Mouse (Mus musculus) ES-E14 (cell line): ENCODE data around the gene Haghl. TPM values are rescaled to one million over a fixed set of nuclear protein-coding genes. Genes with fewer than 3 reads are reported as not detected.

ENCODE experiments used
- DNase-seq: peaks from one replicate; pipeline ENCODE4 v3.0.0-alpha.2; 2013; ENCODE audit warnings: low read depth, low spot score
- H3K27ac ChIP-seq: 2 replicates; pipeline ENCODE4 v1.5.1; 2012; ENCODE audit warnings: low read depth, mild to moderate bottlenecking, low read length, moderate library complexity, mixed read lengths; ENCODE audit not compliant: poor library complexity, insufficient read depth, severe bottlenecking
- H3K36me3 ChIP-seq: 2 replicates; pipeline ENCODE4 v1.6.1; 2012; ENCODE audit warnings: mild to moderate bottlenecking, low read length, moderate library complexity, mixed read lengths; ENCODE audit not compliant: control insufficient read depth, poor library complexity, insufficient read depth, severe bottlenecking
- H3K4me1 ChIP-seq, 2 experiments: fragments of 150-350 bp in 1 of 2; sonication (generic) in 1 of 2; 2 replicates each; pipeline ENCODE4 v1.6.1; 2012; ENCODE audit warnings: low read length in 2 of 2, mild to moderate bottlenecking in 1 of 2, mixed read lengths in 1 of 2; ENCODE audit not compliant: control insufficient read depth in 2 of 2, insufficient read depth in 2 of 2, poor library complexity in 1 of 2
- H3K4me3 ChIP-seq, 2 experiments: fragments of 150-350 bp in 1 of 2; sonication (generic) in 1 of 2; 2 replicates each; pipeline ENCODE4 v1.5.1; 2012; ENCODE audit warnings: low read length in 2 of 2, low read depth in 1 of 2, mild to moderate bottlenecking in 1 of 2, mixed read lengths in 1 of 2; ENCODE audit not compliant: insufficient read depth in 1 of 2, poor library complexity in 1 of 2, severe bottlenecking in 1 of 2
- H3K9ac ChIP-seq: 2 replicates; pipeline ENCODE4 v1.6.1; 2012; ENCODE audit warnings: low read depth, mild to moderate bottlenecking, low read length, mixed read lengths; ENCODE audit not compliant: poor library complexity, insufficient read depth, severe bottlenecking
- H3K9me3 ChIP-seq: fragments of 150-350 bp; sonication (generic); 2 replicates; pipeline ENCODE4 v1.6.1; 2012; ENCODE audit warnings: low read depth, mild to moderate bottlenecking, low read length; ENCODE audit not compliant: control insufficient read depth, insufficient read depth
- CHD2 ChIP-seq: IDR thresholded peaks from 2 replicates; pipeline ENCODE4 v1.6.1; 2014; ENCODE audit warnings: mild to moderate bottlenecking, low read depth, low read length, inconsistent platforms
- HCFC1 ChIP-seq: IDR thresholded peaks from 2 replicates; pipeline ENCODE4 v1.6.1; 2012; ENCODE audit warnings: low read length, inconsistent platforms, borderline replicate concordance; ENCODE audit not compliant: insufficient read depth
- MAFK ChIP-seq: IDR thresholded peaks from 2 replicates; pipeline ENCODE4 v1.6.1; 2014; ENCODE audit warnings: mild to moderate bottlenecking, low read depth, low read length, inconsistent platforms; ENCODE audit not compliant: insufficient read depth
- ZC3H11A ChIP-seq: IDR thresholded peaks from 2 replicates; pipeline ENCODE4 v1.6.1; 2012; ENCODE audit warnings: low read depth, mild to moderate bottlenecking, inconsistent platforms, low read length, borderline replicate concordance
- ZNF384 ChIP-seq: IDR thresholded peaks from 2 replicates; pipeline ENCODE4 v1.6.1; 2012; ENCODE audit warnings: low read depth, low read length, inconsistent platforms
- in situ Hi-C, 2 experiments: fragments of 600-800 bp; cut with MboI; formaldehyde crosslinking; loops; one replicate each; pipeline ENCODE4 v1.15.1; 2025; ENCODE audit warnings: low sequenced_read_pairs in 2 of 2, inconsistent platforms in 1 of 2; ENCODE audit not compliant: unreplicated experiment in 2 of 2
- total RNA-seq: library from RNA; depleted of rRNA; stranded (reverse); fragments of 300-350 nt; gene quantifications from 2 replicates; pipeline ENCODE4 v1.2.3, GENCODE M21; 2012; rRNA removed

Gene Haghl
- 14.5 and 29.5 TPM in 2 replicates for total RNA-seq

DNA sequence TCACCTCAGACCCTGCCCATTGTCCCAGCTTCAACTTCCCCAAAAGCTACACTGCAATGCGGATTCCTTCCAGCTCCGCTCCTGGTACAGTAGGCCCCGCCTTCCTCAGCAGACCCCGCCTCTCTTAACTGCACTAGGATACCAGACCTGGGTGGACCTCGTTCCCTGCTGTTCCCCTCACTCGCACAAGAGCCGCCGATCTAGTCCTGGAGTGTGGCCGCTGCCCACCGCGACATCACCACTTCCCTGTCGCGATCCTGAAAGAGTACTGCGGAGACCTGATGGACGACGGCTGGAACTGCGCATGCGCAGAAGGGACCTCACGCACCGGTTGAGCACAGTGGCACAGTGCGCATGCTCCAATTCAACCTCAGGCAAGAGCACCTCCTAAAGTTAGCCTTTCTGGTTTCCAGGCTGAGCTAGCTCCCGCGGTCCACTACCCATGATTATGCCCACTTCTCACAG, at the start of gene Haghl:
Gene Haghl (minus strand): TSS at position 393 of the 465 bp plus-strand sequence.
- H3K4me3 ChIP-seq = peak within 1 kb of the TSS; percentile 73 to 89
- DNase-seq = peak; percentile 96
- H3K36me3 ChIP-seq = peaks cover 26% of the 10 kb centered on the region
- no peak for TF ChIP-seq ZC3H11A
- no peak; the same call in 1 of the 2 replicates for TF ChIP-seq HCFC1
- no peak for TF ChIP-seq MAFK
- no peak for TF ChIP-seq ZNF384
- TF ChIP-seq CHD2 = no peak
- in situ Hi-C loops = no loop called here
- H3K9ac ChIP-seq = peak within 1 kb of the TSS; percentile 81
- H3K9me3 ChIP-seq = no peaks in the 10 kb centered on the region
- H3K27ac ChIP-seq = peak within 1 kb of the TSS; percentile 61
- peaks cover 3 to 5% of the 10 kb centered on the region in 2 experiments; a peak in 1 of 4 replicates for H3K4me1 ChIP-seq

DNA sequence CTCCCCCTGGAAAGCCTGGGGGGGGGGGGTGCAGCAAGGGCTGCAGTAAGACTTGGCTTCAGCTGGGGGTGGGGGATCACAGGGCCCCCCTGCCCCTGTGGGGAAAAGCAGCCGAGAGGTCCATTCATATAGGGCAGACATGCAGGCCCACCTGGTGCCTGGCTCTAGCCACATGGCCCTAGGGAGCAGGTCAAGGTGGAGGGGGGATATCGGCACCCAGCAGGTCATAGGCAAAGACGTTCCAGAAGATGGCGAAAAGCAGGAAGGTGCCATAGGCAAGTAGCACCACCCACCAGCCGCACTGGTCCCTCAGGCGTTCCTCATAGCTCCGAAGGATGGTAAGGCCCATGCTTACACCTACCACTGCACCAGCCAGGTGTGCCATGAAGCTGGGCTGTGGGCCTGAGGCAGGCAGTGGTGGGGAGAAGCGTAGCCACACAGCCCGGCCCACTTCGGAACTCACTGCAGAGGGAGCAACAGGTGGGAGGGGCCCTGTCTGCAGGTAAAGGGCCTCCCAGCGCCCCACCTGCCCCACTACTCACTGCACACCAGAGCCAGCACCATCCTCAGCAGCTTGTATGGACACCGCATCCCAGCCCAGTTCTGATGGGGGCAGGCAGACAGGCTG, 49.2 kb upstream of the Haghl start:
- no peak for TF ChIP-seq ZNF384
- TF ChIP-seq CHD2 = no peak
- no peak for TF ChIP-seq ZC3H11A
- TF ChIP-seq MAFK = no peak
- TF ChIP-seq HCFC1 = no peak
- no peak overlapping the region for H3K27ac ChIP-seq
- DNase-seq = no peak
- no peak overlapping the region for H3K4me3 ChIP-seq
- H3K4me1 ChIP-seq = peaks cover 2 to 26% of the 10 kb centered on the region in 2 experiments; a peak in 1 of 4 replicates
- peaks cover 50% of the 10 kb centered on the region for H3K36me3 ChIP-seq
- in situ Hi-C loops = no loop called here
- H3K9me3 ChIP-seq = no peaks in the 10 kb centered on the region
- H3K9ac ChIP-seq = no peak overlapping the region

DNA sequence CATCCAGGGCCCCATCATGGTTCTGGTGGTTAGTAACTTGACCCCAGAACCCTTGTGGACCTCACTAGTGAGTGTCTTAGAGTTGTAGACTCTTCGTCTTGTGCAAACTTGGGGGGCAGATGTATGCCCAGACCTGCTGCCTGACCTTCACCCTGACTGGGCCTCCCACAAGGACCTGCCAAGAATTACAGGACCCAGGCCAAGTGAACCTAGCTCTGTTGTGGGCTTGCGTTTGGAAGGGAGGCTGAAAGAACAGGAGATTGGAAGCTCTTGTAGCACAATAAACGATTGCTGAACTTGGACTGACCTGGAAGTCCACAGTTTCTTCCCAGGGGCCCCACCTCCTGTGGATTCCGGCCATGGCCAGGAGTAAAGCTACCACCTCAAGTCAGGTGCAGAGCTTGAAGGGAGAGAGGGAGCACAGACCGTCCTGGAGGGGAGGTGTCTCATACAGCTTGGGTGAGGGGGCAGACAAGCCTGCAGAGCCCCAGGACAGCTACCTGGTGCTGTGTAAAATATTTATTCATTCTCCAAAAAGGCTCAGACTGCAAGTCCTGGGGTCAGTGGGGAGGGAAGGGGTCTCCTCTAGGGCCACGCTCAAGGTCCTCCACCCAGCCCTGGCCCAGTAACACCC, 48.6 kb upstream of the Haghl start:
- Histone ChIP-seq H3K4me1 (peaks cover 2 to 26% of the 10 kb centered on the region in 2 experiments; a peak in 1 of 4 replicates), H3K27ac (no peak overlapping the region), H3K9me3 (no peaks in the 10 kb centered on the region), H3K9ac (peak overlapping the region; percentile 91), H3K4me3 (peak overlapping the region; percentile 83 to 97), H3K36me3 (peaks cover 46% of the 10 kb centered on the region)
- DNase-seq = no peak
- TF ChIP-seq CHD2 (no peak), MAFK (no peak), ZNF384 (no peak), ZC3H11A (no peak), HCFC1 (no peak)
- in situ Hi-C loops = no loop called here

DNA sequence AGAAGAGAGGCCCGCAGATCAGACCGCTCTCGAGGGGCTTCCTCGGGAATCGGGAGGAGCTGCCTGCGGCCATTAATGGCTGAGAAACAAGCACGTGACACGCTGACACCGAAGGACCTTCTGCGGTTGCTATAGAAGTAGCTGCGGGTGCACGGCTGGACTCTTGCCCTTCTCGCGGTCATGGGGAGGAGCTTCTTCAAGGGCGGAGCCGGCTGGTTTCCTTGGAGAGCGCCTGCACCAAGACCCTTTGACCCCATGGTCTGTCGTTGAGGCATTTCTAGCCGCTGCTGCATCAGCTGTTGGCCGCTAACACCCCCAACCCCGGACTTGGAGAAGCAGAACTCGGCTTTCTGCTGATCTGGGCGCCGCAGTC, 47.8 kb upstream of the Haghl start, which contains the start of gene Stub1:
Gene Stub1 (minus strand): TSS at position 114 of the 373 bp plus-strand sequence.
- peaks cover 2 to 29% of the 10 kb centered on the region in 2 experiments; a peak in 1 of 4 replicates for H3K4me1 ChIP-seq

More for the DNA sequence above, 47.8 kb upstream of the Haghl start, which contains the start of gene Stub1:
- Histone ChIP-seq H3K36me3 (peaks cover 42% of the 10 kb centered on the region), H3K9me3 (no peaks in the 10 kb centered on the region), H3K4me3 (peak within 1 kb of the TSS; percentile 96 to 97), H3K9ac (peak within 1 kb of the TSS; percentile 97), H3K27ac (peak within 1 kb of the TSS; percentile 86)
- TF ChIP-seq ZC3H11A (no peak), MAFK (no peak)
- peak; percentile 80 for DNase-seq
- in situ Hi-C loops = no loop called here
